Mouse (Mus musculus): ENCODE results near the gene Hc. TPM values are rescaled to one million over a fixed set of nuclear protein-coding genes. Genes with fewer than 3 reads are reported as not detected.

Gene Hc
- polyA plus RNA-seq, 1 experiment from 2014 or later = not detected

- H3K9me3 ChIP-seq = no peaks in the 10 kb centered on the region
- H3K27ac ChIP-seq = no peak within 1 kb of the TSS
- H3K4me1 ChIP-seq = peaks cover 18% of the 10 kb centered on the region; the same call in 1 of the 2 replicates
- H3K9ac ChIP-seq = peak within 1 kb of the TSS; percentile 57
- peaks cover 6% of the 10 kb centered on the region for H3K27me3 ChIP-seq
- 9% methylated on average over 20 of the region's 20 CpGs for WGBS
- peak within 1 kb of the TSS; percentile 64 for H3K4me2 ChIP-seq
- no peak for ATAC-seq (ENCODE audit: insufficient number of reproducible peaks, insufficient read depth, low FRiP score, low TSS enrichment, low read depth)
- peak within 1 kb of the TSS; percentile 36 for H3K4me3 ChIP-seq
- H3K36me3 ChIP-seq = no peaks in the 10 kb centered on the region
These were observed 99.7 kb downstream of the Hc start, which contains the start of gene Traf1 for GRCm38 (mm10) chr2:34961481-34962036. TSS of gene Traf1 (minus strand) at chr2:34961772.

GRCm38 (mm10) chr2:34960966-34961365, 100.3 kb downstream of the Hc start:
- Histone ChIP-seq H3K27ac (no peak overlapping the region), H3K4me3 (peak overlapping the region; percentile 36), H3K27me3 (peaks cover 6% of the 10 kb centered on the region), H3K4me1 (peaks cover 18% of the 10 kb centered on the region; the same call in 1 of the 2 replicates), H3K9ac (peak overlapping the region; percentile 57; the same call in 1 of the 2 replicates), H3K9me3 (no peaks in the 10 kb centered on the region), H3K4me2 (peak overlapping the region; percentile 64), H3K36me3 (no peaks in the 10 kb centered on the region)
- no peak for ATAC-seq (ENCODE audit: insufficient number of reproducible peaks, insufficient read depth, low FRiP score, low TSS enrichment, low read depth)
- WGBS = 70% methylated on average over 6 of the region's 6 CpGs

DNA sequence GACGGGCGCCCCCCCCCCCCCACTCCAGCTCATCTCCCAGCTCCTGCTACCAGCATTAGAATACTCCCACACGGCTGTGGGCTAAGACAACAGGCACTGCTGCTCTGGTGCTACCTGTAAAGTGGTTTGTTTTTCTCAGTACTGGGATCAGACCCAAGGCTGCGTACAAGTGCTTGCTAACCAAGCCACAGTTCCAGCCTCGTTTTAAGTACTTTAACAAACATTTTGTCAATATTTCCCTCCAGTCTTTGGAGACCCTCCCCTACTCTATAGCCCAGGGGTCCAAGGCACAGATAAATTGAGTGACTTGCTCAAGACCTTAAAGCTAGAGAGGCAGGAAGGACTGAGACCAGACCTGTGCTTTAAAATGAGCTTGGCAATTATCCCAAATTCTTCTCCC, 100.8 kb downstream of the Hc start:
- no peak overlapping the region for H3K4me2 ChIP-seq
- no peak overlapping the region for H3K4me3 ChIP-seq
- ATAC-seq (ENCODE audit: insufficient number of reproducible peaks, insufficient read depth, low FRiP score, low TSS enrichment, low read depth) = no peak
- no peak overlapping the region for H3K27ac ChIP-seq
- 81% methylated on average over 4 of the region's 5 CpGs for WGBS
- no peaks in the 10 kb centered on the region for H3K36me3 ChIP-seq
- H3K4me1 ChIP-seq = peaks cover 15% of the 10 kb centered on the region; the same call in 1 of the 2 replicates
- H3K27me3 ChIP-seq = peaks cover 6% of the 10 kb centered on the region
- H3K9me3 ChIP-seq = no peaks in the 10 kb centered on the region
- no peak overlapping the region for H3K9ac ChIP-seq

DNA sequence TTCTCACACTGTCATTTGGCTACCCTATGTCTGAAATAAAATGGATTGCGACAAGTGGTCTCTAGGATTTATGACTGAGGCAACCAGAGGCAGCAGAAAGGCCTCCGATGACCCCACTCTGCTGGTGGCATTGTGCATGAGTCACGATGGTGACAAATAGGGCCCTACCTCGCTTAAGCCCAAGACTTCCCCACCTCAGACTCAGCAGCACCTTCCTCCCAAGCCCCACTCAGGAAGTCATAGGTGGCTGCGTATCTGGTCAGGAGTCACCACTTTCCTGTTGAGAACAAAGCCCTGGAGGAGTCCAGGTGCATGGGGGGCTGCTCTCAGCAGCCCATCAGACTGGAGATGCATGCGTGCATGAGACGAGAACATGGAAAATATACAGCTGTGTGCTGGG, 102.7 kb downstream of the Hc start:
- no peaks in the 10 kb centered on the region for H3K36me3 ChIP-seq
- peaks cover 6% of the 10 kb centered on the region for H3K27me3 ChIP-seq
- H3K4me3 ChIP-seq = no peak overlapping the region
- no peaks in the 10 kb centered on the region for H3K9me3 ChIP-seq
- ATAC-seq (ENCODE audit: insufficient number of reproducible peaks, insufficient read depth, low FRiP score, low TSS enrichment, low read depth) = no peak
- peaks cover 11% of the 10 kb centered on the region; the same call in 1 of the 2 replicates for H3K4me1 ChIP-seq
- no peak overlapping the region for H3K27ac ChIP-seq
- no peak overlapping the region for H3K9ac ChIP-seq
- H3K4me2 ChIP-seq = no peak overlapping the region
- 90% methylated on average over 7 of the region's 7 CpGs for WGBS

- 79% methylated on average over 7 of the region's 7 CpGs for WGBS
- no peak overlapping the region for H3K27ac ChIP-seq
- H3K4me3 ChIP-seq = no peak overlapping the region
- H3K4me2 ChIP-seq = no peak overlapping the region
- ATAC-seq (ENCODE audit: insufficient number of reproducible peaks, insufficient read depth, low FRiP score, low TSS enrichment, low read depth) = no peak
- H3K36me3 ChIP-seq = no peaks in the 10 kb centered on the region
- H3K9ac ChIP-seq = no peak overlapping the region
- H3K9me3 ChIP-seq = no peaks in the 10 kb centered on the region
- H3K4me1 ChIP-seq = peaks cover 11% of the 10 kb centered on the region; the same call in 1 of the 2 replicates
- H3K27me3 ChIP-seq = peaks cover 6% of the 10 kb centered on the region
These were observed 103.2 kb downstream of the Hc start for GRCm38 (mm10) chr2:34958036-34958435.

DNA sequence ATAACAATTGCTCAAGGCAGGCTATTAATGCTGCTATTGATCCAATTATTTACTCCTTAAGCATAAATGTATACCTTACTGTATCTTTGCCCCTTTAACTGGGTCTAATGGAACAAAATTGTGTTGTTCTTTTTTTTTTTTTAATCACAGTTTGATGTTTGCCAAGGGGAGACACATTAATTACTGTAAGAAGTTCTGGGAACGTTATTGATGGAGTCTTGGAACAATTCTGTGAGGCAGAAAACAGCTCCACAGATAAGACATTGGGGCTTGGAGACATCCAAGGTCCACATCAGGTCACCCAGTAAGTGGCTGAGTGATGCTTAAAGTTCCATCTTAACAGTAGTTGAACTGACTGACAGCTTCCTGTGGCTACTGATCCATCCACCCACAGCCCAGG, 103.8 kb downstream of the Hc start:
- WGBS = 64% methylated on average over 1 of the region's 1 CpGs
- no peak for ATAC-seq (ENCODE audit: insufficient number of reproducible peaks, insufficient read depth, low FRiP score, low TSS enrichment, low read depth)
- H3K4me1 ChIP-seq = peaks cover 11% of the 10 kb centered on the region; the same call in 1 of the 2 replicates
- no peak overlapping the region for H3K27ac ChIP-seq
- peaks cover 6% of the 10 kb centered on the region for H3K27me3 ChIP-seq
- no peak overlapping the region for H3K9ac ChIP-seq
- no peak overlapping the region for H3K4me2 ChIP-seq
- no peaks in the 10 kb centered on the region for H3K36me3 ChIP-seq
- no peaks in the 10 kb centered on the region for H3K9me3 ChIP-seq
- H3K4me3 ChIP-seq = no peak overlapping the region

DNA sequence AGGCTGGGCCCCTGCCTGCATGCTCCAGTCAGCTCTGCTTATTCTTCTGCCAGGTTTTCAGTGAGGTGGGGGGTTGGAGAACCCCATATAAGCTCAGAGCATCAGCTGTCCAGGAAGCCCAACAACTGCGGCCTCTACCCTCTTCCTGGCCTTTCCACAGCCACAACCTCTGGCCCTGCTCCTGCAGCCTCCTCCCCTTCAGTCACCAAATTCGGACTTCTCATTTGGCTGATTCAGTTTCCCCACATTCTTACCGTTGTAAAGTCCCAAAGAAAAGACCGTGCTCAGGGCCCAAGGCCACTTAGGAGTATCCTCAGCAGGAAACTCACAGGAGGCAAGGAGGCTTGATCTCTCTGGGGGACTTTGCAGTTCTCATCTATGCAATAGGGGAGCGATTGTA, 104.3 kb downstream of the Hc start:
- H3K4me1 ChIP-seq = peaks cover 10% of the 10 kb centered on the region; the same call in 1 of the 2 replicates
- 61% methylated on average over 5 of the region's 5 CpGs for whole genome bisulfite sequencing

DNA sequence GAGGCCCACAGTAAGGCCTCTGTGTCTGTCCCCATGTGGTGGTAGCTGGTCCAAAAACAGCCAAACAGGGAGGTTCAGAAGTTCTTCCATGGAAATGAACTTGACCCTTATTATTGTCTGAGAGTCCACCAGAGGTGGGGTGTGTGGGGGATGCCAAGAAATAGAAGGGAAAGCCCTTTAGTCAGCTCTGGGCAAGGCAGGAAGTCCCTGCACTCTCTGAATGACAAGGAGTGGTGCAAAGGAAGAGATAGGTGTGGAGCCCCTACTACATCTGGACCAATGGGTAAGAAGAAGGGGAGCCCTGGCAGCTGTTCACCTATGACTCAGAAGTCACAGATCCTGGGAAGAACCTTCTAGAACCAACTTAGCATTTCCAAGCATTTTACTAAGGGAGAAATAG, 106.9 kb downstream of the Hc start:
- no peak for ATAC-seq (ENCODE audit: insufficient number of reproducible peaks, insufficient read depth, low FRiP score, low TSS enrichment, low read depth)
- H3K4me3 ChIP-seq = no peak overlapping the region
- no peaks in the 10 kb centered on the region for H3K9me3 ChIP-seq

More for the DNA sequence above, 104.3 kb downstream of the Hc start:
- no peak overlapping the region for H3K4me3 ChIP-seq
- no peak for ATAC-seq (ENCODE audit: insufficient number of reproducible peaks, insufficient read depth, low FRiP score, low TSS enrichment, low read depth)
- H3K4me2 ChIP-seq = no peak overlapping the region
- no peak overlapping the region for H3K27ac ChIP-seq
- peaks cover 6% of the 10 kb centered on the region for H3K27me3 ChIP-seq
- no peaks in the 10 kb centered on the region for H3K9me3 ChIP-seq
- H3K36me3 ChIP-seq = no peaks in the 10 kb centered on the region
- H3K9ac ChIP-seq = no peak overlapping the region

GRCm38 (mm10) chr2:34953547-34954116, 107.6 kb downstream of the Hc start:
- WGBS = 78% methylated on average over 2 of the region's 2 CpGs
- no peaks in the 10 kb centered on the region for H3K9me3 ChIP-seq
- H3K9ac ChIP-seq = no peak overlapping the region
- ATAC-seq (ENCODE audit: insufficient number of reproducible peaks, insufficient read depth, low FRiP score, low TSS enrichment, low read depth) = no peak
- no peaks in the 10 kb centered on the region for H3K4me1 ChIP-seq
- H3K36me3 ChIP-seq = no peaks in the 10 kb centered on the region
- no peak overlapping the region for H3K27ac ChIP-seq
- H3K4me2 ChIP-seq = no peak overlapping the region
- H3K27me3 ChIP-seq = no peaks in the 10 kb centered on the region
- H3K4me3 ChIP-seq = no peak overlapping the region

More for the DNA sequence above, 106.9 kb downstream of the Hc start:
- Histone ChIP-seq H3K4me1 (no peaks in the 10 kb centered on the region), H3K27ac (no peak overlapping the region), H3K27me3 (no peaks in the 10 kb centered on the region), H3K4me2 (no peak overlapping the region), H3K9ac (no peak overlapping the region), H3K36me3 (no peaks in the 10 kb centered on the region)

DNA sequence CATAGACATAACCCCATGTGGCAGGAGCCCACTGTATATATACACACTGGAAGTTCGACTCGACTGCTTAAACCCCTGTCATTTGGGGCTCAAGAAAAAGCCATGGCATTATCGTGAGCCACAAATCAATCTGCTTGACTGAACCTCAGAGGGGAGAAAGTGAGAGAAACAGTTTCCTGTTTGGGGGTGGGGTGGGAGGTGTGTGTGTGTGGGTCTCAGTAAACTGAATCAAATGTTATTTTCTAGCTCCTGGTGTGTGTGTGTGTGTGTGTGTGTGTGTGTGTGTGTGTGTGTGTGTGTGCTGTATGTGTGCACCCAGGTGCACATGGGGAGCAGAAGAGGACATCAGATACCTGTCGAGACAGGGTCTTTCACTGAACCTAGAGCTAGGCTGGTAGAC, 108.2 kb downstream of the Hc start:
- Histone ChIP-seq H3K9me3 (no peaks in the 10 kb centered on the region), H3K4me2 (no peak overlapping the region), H3K4me3 (no peak overlapping the region), H3K4me1 (no peaks in the 10 kb centered on the region), H3K27me3 (no peaks in the 10 kb centered on the region), H3K36me3 (no peaks in the 10 kb centered on the region), H3K27ac (no peak overlapping the region), H3K9ac (no peak overlapping the region)
- no peak for ATAC-seq (ENCODE audit: insufficient number of reproducible peaks, insufficient read depth, low FRiP score, low TSS enrichment, low read depth)
- WGBS = 66% methylated on average over 4 of the region's 4 CpGs

- no peaks in the 10 kb centered on the region for H3K36me3 ChIP-seq
- no peak for ATAC-seq (ENCODE audit: insufficient number of reproducible peaks, insufficient read depth, low FRiP score, low TSS enrichment, low read depth)
- H3K4me2 ChIP-seq = no peak overlapping the region
- no peak overlapping the region for H3K4me3 ChIP-seq
- no peaks in the 10 kb centered on the region for H3K27me3 ChIP-seq
- no peak overlapping the region for H3K27ac ChIP-seq
- H3K9ac ChIP-seq = no peak overlapping the region
- no peaks in the 10 kb centered on the region for H3K9me3 ChIP-seq
- no peaks in the 10 kb centered on the region for H3K4me1 ChIP-seq
These were observed 109.8 kb downstream of the Hc start for GRCm38 (mm10) chr2:34951469-34951868.

DNA sequence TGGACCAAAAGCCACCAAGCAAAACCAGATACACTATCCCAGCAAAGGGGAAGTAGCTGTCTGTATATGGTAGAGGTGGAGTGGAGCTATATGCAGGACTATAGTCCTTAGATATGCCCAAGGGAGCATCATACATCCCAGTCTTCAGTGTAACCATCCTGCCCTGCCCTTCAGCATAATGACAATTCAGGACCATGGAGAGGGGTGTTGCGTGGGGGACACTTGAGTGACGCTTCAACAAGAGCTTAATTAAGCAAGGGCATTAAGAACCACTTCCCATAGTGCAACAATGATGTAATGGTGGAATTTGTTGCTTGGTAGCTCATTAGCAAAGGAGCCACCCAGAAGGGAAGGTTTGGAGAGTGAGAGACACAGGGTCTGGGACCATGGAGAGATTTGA, 112.6 kb downstream of the Hc start:
- Histone ChIP-seq H3K9ac (no peak overlapping the region), H3K9me3 (no peaks in the 10 kb centered on the region), H3K4me2 (no peak overlapping the region), H3K4me1 (no peaks in the 10 kb centered on the region), H3K27ac (no peak overlapping the region), H3K36me3 (no peaks in the 10 kb centered on the region), H3K27me3 (0 out of 2 replicates have a peak, but pooled peaks cover 4% of the 10 kb centered on the region), H3K4me3 (no peak overlapping the region)
- WGBS = 21% methylated on average over 2 of the region's 2 CpGs
- no peak for ATAC-seq (ENCODE audit: insufficient number of reproducible peaks, insufficient read depth, low FRiP score, low TSS enrichment, low read depth)

All from embryonic facial prominence, embryonic 13.5 days (tissue).